Mouse (Mus musculus) neural tube, embryonic 13.5 days (tissue): Measurements from ENCODE around the gene Ccdc105. TPM values are rescaled to one million over a fixed set of nuclear protein-coding genes. Genes with fewer than 3 reads are reported as not detected.

Experiments used
- ATAC-seq: fragments of 200-750 bp; cut with Nextera tagmentation; 2 replicates; pipeline ENCODE4 v1.8.0; 2017; ENCODE audit warnings: low read depth, mild to moderate bottlenecking, moderate TSS enrichment, moderate library complexity
- H3K27ac ChIP-seq: fragments of 300-500 bp; sonication (generic); replicated peaks from 2 replicates; pipeline ENCODE4 v1.5.1; 2015; ENCODE audit warnings: moderate library complexity, mild to moderate bottlenecking, inconsistent platforms
- H3K27me3 ChIP-seq: fragments of 300-500 bp; sonication (generic); 2 replicates; pipeline ENCODE4 v1.6.1; 2015; ENCODE audit warnings: mild to moderate bottlenecking, inconsistent platforms
- H3K36me3 ChIP-seq: fragments of 300-500 bp; sonication (generic); 2 replicates; pipeline ENCODE4 v1.6.1; 2015; ENCODE audit warnings: mild to moderate bottlenecking, inconsistent platforms
- H3K4me1 ChIP-seq: fragments of 300-500 bp; sonication (generic); replicated peaks from 2 replicates; pipeline ENCODE4 v1.6.1; 2015; ENCODE audit warnings: inconsistent platforms
- H3K4me2 ChIP-seq: fragments of 300-500 bp; sonication (generic); 2 replicates; pipeline ENCODE4 v1.6.1; 2015; ENCODE audit warnings: inconsistent platforms, mild to moderate bottlenecking, moderate library complexity
- H3K4me3 ChIP-seq: fragments of 300-500 bp; sonication (generic); 2 replicates; pipeline ENCODE4 v1.5.1; 2015; ENCODE audit warnings: mild to moderate bottlenecking, inconsistent platforms
- H3K9ac ChIP-seq: fragments of 300-500 bp; sonication (generic); 2 replicates; pipeline ENCODE4 v1.6.1; 2015; ENCODE audit warnings: moderate library complexity, mild to moderate bottlenecking, inconsistent platforms
- H3K9me3 ChIP-seq: fragments of 300-500 bp; sonication (generic); 2 replicates; pipeline ENCODE4 v1.6.1; 2016; ENCODE audit warnings: inconsistent platforms
- WGBS: fragments of 180-500 bp; shearing (Covaris S2); methylation state at CpG from one replicate; pipeline ENCODE4 v1.1.7; 2015; 5-methylcytosine and 5-hydroxymethylcytosine counted together
- polyA plus RNA-seq: library from polyadenylated mRNA; unstranded; fragments of >200 nt; fragmentation: Nextera tagmentation; extraction: Ambion mirVana; gene quantifications from 2 replicates; pipeline ENCODE4 v1.2.1, GENCODE M21; 2015

The Ccdc105 gene
- polyA plus RNA-seq, 1 experiment from 2014 or later: 0.11 TPM

DNA sequence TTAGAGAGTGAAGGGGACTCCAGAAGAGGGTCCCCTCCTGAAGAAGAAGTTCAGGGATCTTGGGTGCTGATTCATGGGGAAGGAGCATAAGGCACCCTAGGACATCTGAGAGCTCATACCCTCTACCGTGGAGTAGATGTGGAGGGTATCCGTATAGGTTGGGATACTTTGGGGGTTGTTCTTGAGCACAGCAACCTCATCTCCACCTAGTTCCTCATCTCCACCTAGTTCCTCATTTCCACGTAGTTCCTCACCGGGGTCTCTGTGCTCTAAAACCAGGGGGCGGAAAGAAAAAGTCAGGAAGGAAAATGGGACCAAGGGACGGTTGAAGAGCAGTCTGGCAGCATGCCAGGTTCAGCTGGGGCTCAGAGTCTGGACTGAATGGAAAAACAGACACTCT lies 38.7 kb downstream of the Ccdc105 start:
- 83% methylated on average over 6 of the region's 6 CpGs for WGBS
- no peak overlapping the region for H3K9ac ChIP-seq
- no peak for ATAC-seq
- no peak overlapping the region for H3K4me2 ChIP-seq
- no peaks in the 10 kb centered on the region for H3K4me1 ChIP-seq
- H3K27ac ChIP-seq: no peak overlapping the region
- H3K4me3 ChIP-seq: no peak overlapping the region
- H3K9me3 ChIP-seq: no peaks in the 10 kb centered on the region
- no peaks in the 10 kb centered on the region for H3K27me3 ChIP-seq
- H3K36me3 ChIP-seq: no peaks in the 10 kb centered on the region

DNA sequence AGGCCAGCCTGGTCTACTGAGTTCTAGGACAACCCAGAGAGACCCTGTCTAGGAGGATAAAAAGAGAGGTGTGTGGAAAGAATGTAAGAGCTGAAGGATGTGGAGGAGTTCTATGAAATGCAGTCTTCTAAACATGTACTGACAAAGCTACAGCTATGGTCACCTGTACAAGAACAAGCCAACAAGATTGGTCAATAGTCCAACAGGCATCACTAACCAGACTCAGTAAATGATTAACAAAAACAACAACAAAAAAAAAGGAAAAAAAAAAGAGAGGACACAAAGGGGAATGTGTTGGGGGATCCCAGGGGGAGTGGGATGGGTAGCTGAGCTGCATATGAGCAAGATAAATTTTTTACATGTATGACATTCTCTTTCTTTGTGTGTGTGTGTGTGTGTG lies 42.2 kb downstream of the Ccdc105 start:
- H3K4me2 ChIP-seq: no peak overlapping the region
- H3K36me3 ChIP-seq: no peaks in the 10 kb centered on the region
- no peaks in the 10 kb centered on the region for H3K9me3 ChIP-seq
- H3K27me3 ChIP-seq: no peaks in the 10 kb centered on the region
- H3K4me3 ChIP-seq: no peak overlapping the region
- ATAC-seq: no peak
- no peak overlapping the region for H3K27ac ChIP-seq
- no peaks in the 10 kb centered on the region for H3K4me1 ChIP-seq
- H3K9ac ChIP-seq: no peak overlapping the region

DNA sequence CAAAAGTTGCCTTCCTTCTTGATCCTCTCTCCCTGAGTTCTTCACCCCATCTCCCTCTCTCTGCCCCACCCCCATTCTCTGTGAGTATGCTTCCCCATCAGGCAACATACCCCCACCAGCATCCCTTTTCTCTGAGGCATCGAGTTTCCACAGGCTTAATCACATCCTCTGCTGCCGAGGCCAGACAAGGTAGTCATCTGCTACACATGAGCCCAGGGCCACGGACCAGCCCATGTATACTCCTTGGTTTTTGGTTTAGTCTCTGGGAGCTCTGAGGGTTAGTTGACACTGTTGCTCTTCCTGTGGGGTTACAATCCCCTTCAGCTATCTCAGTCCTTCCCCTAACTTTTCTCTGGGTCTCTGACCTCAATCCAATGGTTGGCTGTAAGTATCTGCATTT lies 52.0 kb downstream of the Ccdc105 start:
- ATAC-seq: no peak
- WGBS: 66% methylated on average over 3 of the region's 3 CpGs

More for the DNA sequence above, 52.0 kb downstream of the Ccdc105 start:
- Histone ChIP-seq H3K9ac (no peak overlapping the region), H3K36me3 (no peaks in the 10 kb centered on the region), H3K27ac (no peak overlapping the region), H3K4me3 (no peak overlapping the region), H3K27me3 (no peaks in the 10 kb centered on the region), H3K4me2 (no peak overlapping the region), H3K9me3 (no peaks in the 10 kb centered on the region), H3K4me1 (no peaks in the 10 kb centered on the region)

Other genes starting within 250 kb of the Ccdc105 start
- not detected in 2 replicates for gene Olfr1358, start 235.6 kb downstream of the Ccdc105 start, polyA plus RNA-seq
- gene Ilvbl, start 178.7 kb downstream of the Ccdc105 start, polyA plus RNA-seq: 52.3 and 54.6 TPM in 2 replicates
- 4.3 and 4.4 TPM in 2 replicates for gene Syde1, start 161.1 kb downstream of the Ccdc105 start, polyA plus RNA-seq
- not detected in 2 replicates for gene Olfr1357, start 135.0 kb downstream of the Ccdc105 start, polyA plus RNA-seq
- gene Casp14, start 34.8 kb downstream of the Ccdc105 start, polyA plus RNA-seq: not detected in 2 replicates
- gene Slc1a6, start 27.4 kb upstream of the Ccdc105 start, polyA plus RNA-seq: 7.2 and 7.8 TPM in 2 replicates
- gene Olfr1356, start 99.1 kb upstream of the Ccdc105 start, polyA plus RNA-seq: not detected in 2 replicates
- gene Olfr1355, start 122.5 kb upstream of the Ccdc105 start, polyA plus RNA-seq: not detected in 2 replicates
- gene Olfr1354, start 160.1 kb upstream of the Ccdc105 start, polyA plus RNA-seq: not detected in 2 replicates
- not detected in 2 replicates for gene Olfr8, start 197.6 kb upstream of the Ccdc105 start, polyA plus RNA-seq
- gene Olfr1353, start 210.2 kb upstream of the Ccdc105 start, polyA plus RNA-seq: not detected in 2 replicates
- not detected in 2 replicates for gene Olfr1352, start 228.0 kb upstream of the Ccdc105 start, polyA plus RNA-seq